Mouse (Mus musculus) CD4-positive naive resting alpha-beta T cell, adult 57 days (primary cell): ENCODE data around the gene Kdelr3. TPM values are rescaled to one million over a fixed set of nuclear protein-coding genes. Genes with fewer than 3 reads are reported as not detected.

Experiments
- total RNA-seq: library from RNA; stranded (reverse); gene quantifications from one replicate; pipeline ENCODE4 v1.2.4, GENCODE M21; 2023

The Kdelr3 gene
- not detected for total RNA-seq

GRCm38 (mm10) chr15:79516171-79517096 is at the start of gene Kdelr3:
TSS of gene Kdelr3 (plus strand) at chr15:79516411.

GRCm38 (mm10) chr15:79504707-79505452 is 11.3 kb upstream of the Kdelr3 start, which contains the start of gene Kcnj4:
TSS of gene Kcnj4 (minus strand) at chr15:79505241.

DNA sequence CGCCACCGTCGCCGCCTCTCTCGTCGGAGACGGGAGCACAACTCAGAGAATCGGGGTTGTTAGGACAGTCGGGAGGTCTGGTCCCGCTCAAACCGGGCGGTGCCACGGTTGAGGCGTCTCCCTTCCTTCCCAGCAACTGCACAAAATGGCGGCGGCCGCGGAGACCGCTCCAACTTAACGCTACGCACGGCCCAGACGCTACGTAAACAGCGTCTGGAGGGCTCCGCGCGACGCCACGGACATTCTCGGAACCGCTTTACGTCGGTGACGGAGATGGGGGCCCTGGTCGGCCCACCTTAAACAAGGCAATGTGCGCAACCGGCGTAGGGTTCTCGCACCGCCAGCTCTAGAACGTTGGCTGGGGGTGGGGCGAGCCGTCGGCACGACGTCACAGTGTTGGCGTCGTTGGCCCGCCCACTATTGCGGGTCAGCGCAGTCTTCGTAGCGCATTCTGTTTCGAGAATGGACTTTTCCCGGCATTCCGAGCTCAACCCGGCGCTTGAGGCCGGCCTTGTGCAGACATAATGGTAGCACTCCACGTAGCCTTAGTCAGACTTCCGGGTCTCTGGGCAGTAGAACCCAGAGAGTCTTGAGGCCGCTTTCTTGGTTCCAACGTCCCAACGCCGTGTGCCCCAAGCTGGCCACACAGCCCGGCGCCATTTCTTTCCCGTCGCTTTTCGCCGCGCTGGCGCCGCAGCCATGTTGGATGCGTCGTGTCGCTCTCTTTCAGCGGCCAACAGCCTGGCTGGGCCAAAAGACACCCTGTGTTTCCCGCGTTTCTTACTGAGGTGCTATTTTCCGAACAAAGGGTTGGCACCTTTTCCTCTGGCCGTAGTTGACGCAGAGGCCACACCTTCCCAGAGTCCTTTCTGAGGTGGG is 30.4 kb downstream of the Kdelr3 start, which contains the start of gene Ddx17:
TSS of gene Ddx17 (minus strand) at position 332 of the 879 bp plus-strand sequence.

Other genes with a start within 250 kb of the Kdelr3 start
- 0.65 TPM for gene Baiap2l2, start 230.9 kb upstream of the Kdelr3 start, total RNA-seq
- 11.3 TPM for gene Pla2g6, start 188.0 kb upstream of the Kdelr3 start, total RNA-seq
- gene Maff, start 169.8 kb upstream of the Kdelr3 start, total RNA-seq, result 211 TPM
- 41.9 TPM for gene Tmem184b, start 112.8 kb upstream of the Kdelr3 start, total RNA-seq
- 73.7 TPM for gene Csnk1e, start 60.8 kb upstream of the Kdelr3 start, total RNA-seq
- gene Kcnj4, start 11.2 kb upstream of the Kdelr3 start, total RNA-seq, result not detected
- 302 TPM for gene Ddx17, start 30.3 kb downstream of the Kdelr3 start, total RNA-seq
- not detected for gene Dmc1, start 88.7 kb downstream of the Kdelr3 start, total RNA-seq
- gene Fam227a, start 142.5 kb downstream of the Kdelr3 start, total RNA-seq, result 0.47 TPM
- gene Cby1, start 142.8 kb downstream of the Kdelr3 start, total RNA-seq, result 6.7 TPM
- 99.1 TPM for gene Tomm22, start 154.4 kb downstream of the Kdelr3 start, total RNA-seq
- 24.4 TPM for gene Josd1, start 171.5 kb downstream of the Kdelr3 start, total RNA-seq
- gene Gtpbp1, start 174.4 kb downstream of the Kdelr3 start, total RNA-seq, result 126 TPM
- gene Sun2, start 226.1 kb downstream of the Kdelr3 start, total RNA-seq, result 426 TPM